Comparison of ENCODE assay signal across 8 mouse cellular contexts in the genomic region with DNA sequence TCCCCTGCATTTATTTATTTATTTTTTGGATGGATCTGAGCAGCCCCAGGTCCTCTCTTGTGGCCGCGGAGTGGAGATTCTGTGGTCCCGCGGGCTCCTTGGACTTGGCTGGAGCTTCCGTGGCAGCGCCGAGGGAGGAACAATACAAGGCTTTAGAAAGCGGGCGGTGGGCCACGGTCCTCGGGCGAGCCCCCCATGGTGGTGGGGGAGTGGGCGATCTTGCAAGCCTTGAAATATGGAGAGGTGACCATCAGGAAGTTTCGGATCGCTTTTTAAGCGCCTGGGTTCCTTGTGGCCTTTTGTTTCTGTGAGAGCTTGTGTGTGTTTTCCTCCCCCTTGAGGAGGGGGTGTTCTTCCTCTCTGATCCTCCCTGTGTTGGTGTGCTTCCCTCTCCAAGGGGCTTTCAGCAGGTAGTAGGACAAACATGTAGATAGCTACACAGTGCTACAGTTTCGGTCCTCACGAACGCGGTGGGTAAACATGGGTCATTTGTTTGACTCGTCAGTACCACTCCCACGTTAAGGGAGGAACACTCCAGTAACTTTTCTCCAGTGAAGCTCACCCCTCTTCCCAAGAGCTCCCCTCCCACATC. TPM values are rescaled to one million over a fixed set of nuclear protein-coding genes. Genes with fewer than 3 reads are reported as not detected.
DNase-seq lines count a peak whose midpoint lies in the region; TF ChIP-seq lines count a peak whose summit lies in the region.

No protein-coding gene starts in this region.

- TF ChIP-seq CTCF in heart, adult 2 months (IDR thresholded peaks at IDR 0.05) = no peak
- TF ChIP-seq CTCF in liver, adult 2 months (IDR thresholded peaks at IDR 0.05; ENCODE audit: low read depth, low read length) = no peak
- TF ChIP-seq CTCF in testis, adult 2 months (IDR thresholded peaks at IDR 0.05; ENCODE audit: control insufficient read depth, insufficient read depth, insufficient replicate concordance, low read depth, low read length) = no peak

- H3K27ac ChIP-seq in heart, adult 2 months = peak overlapping the region; percentile 89
- H3K27ac ChIP-seq in liver, adult 2 months (replicated peaks; ENCODE audit: insufficient read depth, low read depth, low read length) = peak overlapping the region; percentile 88
- peak overlapping the region; percentile 86 for H3K27ac ChIP-seq in testis, adult 2 months (ENCODE audit: control insufficient read depth, insufficient read depth, low read depth, low read length)

- WGBS in heart, adult 2 months = under 1% methylated on average over 22 of the region's 22 CpGs
- WGBS in liver, adult 2 months = under 1% methylated on average over 22 of the region's 22 CpGs

- peaks cover 7% of the 10 kb centered on the region for H3K4me1 ChIP-seq in heart, adult 2 months (ENCODE audit: control insufficient read depth, insufficient read depth, low read length)
- peaks cover 18% of the 10 kb centered on the region for H3K4me1 ChIP-seq in liver, adult 2 months (ENCODE audit: control insufficient read depth, insufficient read depth, low read length)
- peaks cover 4% of the 10 kb centered on the region for H3K4me1 ChIP-seq in testis, adult 2 months (ENCODE audit: control insufficient read depth, insufficient read depth, low read length)

- H3K27me3 ChIP-seq in heart, adult 2 months (ENCODE audit: control insufficient read depth, insufficient read depth, low read length) = no peaks in the 10 kb centered on the region
- H3K27me3 ChIP-seq in liver, adult 2 months (ENCODE audit: control insufficient read depth, insufficient read depth, low read length) = no peaks in the 10 kb centered on the region
- no peaks in the 10 kb centered on the region for H3K27me3 ChIP-seq in testis, adult 2 months (ENCODE audit: control insufficient read depth, insufficient read depth, low read length)

- peaks cover 2% of the 10 kb centered on the region for H3K79me2 ChIP-seq in heart, adult 2 months (replicated peaks; ENCODE audit: control insufficient read depth, insufficient read depth, low read length)
- H3K79me2 ChIP-seq in liver, adult 2 months (ENCODE audit: control insufficient read depth, insufficient read depth, low read length) = peaks cover 24% of the 10 kb centered on the region; the same call in 1 of the 2 replicates

- no peak for TF ChIP-seq POLR2A in heart, adult 2 months (IDR thresholded peaks at IDR 0.05; ENCODE audit: insufficient read depth, low read depth, low read length)
- no peak for TF ChIP-seq POLR2A in liver, adult 2 months (IDR thresholded peaks at IDR 0.05; ENCODE audit: extremely low read depth, insufficient read depth, low read length)
- TF ChIP-seq POLR2A in testis, adult 2 months (IDR thresholded peaks at IDR 0.05; ENCODE audit: control insufficient read depth, low read depth, low read length) = no peak

- H3K4me3 ChIP-seq in heart, adult 2 months = peak overlapping the region; percentile 66
- H3K4me3 ChIP-seq in liver, adult 2 months (ENCODE audit: insufficient read depth, low read depth, low read length) = peak overlapping the region; percentile 92
- H3K4me3 ChIP-seq in testis, adult 2 months (ENCODE audit: control insufficient read depth, low read depth, low read length) = peak overlapping the region; percentile 84

- peak; percentile 29 for DNase-seq in layer of hippocampus, adult 11-12 months (ENCODE audit: low spot score)
- DNase-seq in layer of hippocampus, adult 9-10 months (ENCODE audit: low spot score) = no peak
- DNase-seq in embryo, embryonic 9.5 days (ENCODE audit: extremely low spot score) = peak; percentile 63
- DNase-seq in heart, adult 2 months = peak in 1 of 2 experiments; percentile 61
- DNase-seq in kidney, adult 9 months = peak; percentile 41
- DNase-seq in liver, adult 2 months (ENCODE audit: extremely low read depth, low read depth, low spot score) = peak; percentile 62
- peak; percentile 66 for DNase-seq in neural tube, embryonic 10.5 days (ENCODE audit: extremely low spot score, low spot score)

- TF ChIP-seq EP300 in heart, adult 2 months (IDR thresholded peaks at IDR 0.05; ENCODE audit: insufficient read depth, low read depth, low read length) = no peak

- intact Hi-C loops in heart, adult 2 months (cut with DNase I) = no loop called here

- peaks cover 20% of the 10 kb centered on the region for H3K36me3 ChIP-seq in heart, adult 2 months (ENCODE audit: control insufficient read depth, insufficient read depth, low read length)
- H3K36me3 ChIP-seq in liver, adult 2 months (ENCODE audit: control insufficient read depth, insufficient read depth, low read length) = no peaks in the 10 kb centered on the region
- H3K36me3 ChIP-seq in testis, adult 2 months (ENCODE audit: control insufficient read depth, insufficient read depth, low read length) = no peaks in the 10 kb centered on the region

- peak overlapping the region; percentile 83 for H3K9ac ChIP-seq in heart, adult 2 months (ENCODE audit: low read depth, low read length)
- peak overlapping the region; percentile 87 for H3K9ac ChIP-seq in liver, adult 2 months (ENCODE audit: low read depth, low read length)

RNA-seq across cellular contexts. Expression of a gene that starts 0.8 kb away (rescaled TPM):
- 10 to 100 TPM; 57.1 to 59.7 TPM for total RNA-seq in heart, adult 2 months (2021)
- polyA plus RNA-seq in heart, adult 2 months (2012; rRNA removed) = 32.2 and 47.1 TPM in 2 replicates
- total RNA-seq in liver, adult 2 months (2014; rRNA removed) = 25.4 and 33.1 TPM in 2 replicates
- 26.3 and 30.3 TPM in 2 replicates for polyA plus RNA-seq in liver, adult 2 months (2012; rRNA removed)
- 56.5 and 59.5 TPM in 2 replicates for polyA plus RNA-seq in testis, adult 2 months (2012; rRNA removed)
